In the genomic region with DNA sequence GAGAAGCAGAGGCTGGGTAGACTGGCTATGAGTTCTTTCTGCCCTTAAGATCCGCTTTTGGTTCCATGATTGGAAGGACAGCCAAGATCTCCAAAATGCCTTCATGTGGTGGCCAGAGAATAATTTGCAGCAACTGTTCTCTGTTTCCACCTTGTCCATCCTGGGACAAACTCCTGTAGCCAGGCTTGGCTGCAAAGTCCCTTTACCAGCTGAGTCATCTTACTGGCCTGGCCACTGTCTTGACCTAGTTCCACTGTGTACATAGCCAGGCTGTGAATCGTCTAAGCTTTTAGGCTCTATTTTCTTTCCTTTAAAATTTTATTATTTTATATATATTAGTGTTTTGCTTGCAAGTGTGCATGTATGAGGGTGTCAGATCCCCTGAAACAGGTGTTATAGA, we compare ENCODE assay signal across 17 mouse cellular contexts. TPM values are rescaled to one million over a fixed set of nuclear protein-coding genes. Genes with fewer than 3 reads are reported as not detected.
DNase-seq lines count a peak whose midpoint lies in the region; TF ChIP-seq lines count a peak whose summit lies in the region.
"Had no signal": no experiment of that assay in that cellular context is flagged by ENCODE, and none has a peak within 500 bp of the region (broad histone marks: within the 10 kb centered on the region; RNA-seq: fewer than 3 reads in every experiment).

No protein-coding gene starts in this region.

- peaks cover 3 to 6% of the 10 kb centered on the region in 2 experiments for H3K4me1 ChIP-seq in ES-E14 (ENCODE audit: control insufficient read depth in 2 of 2, insufficient read depth in 2 of 2, low read length in 2 of 2, poor library complexity in 1 of 2)

- H3K36me3 ChIP-seq in ES-E14 (ENCODE audit: control insufficient read depth, insufficient read depth, low read length, poor library complexity, severe bottlenecking): peaks cover 8% of the 10 kb centered on the region; the same call in 1 of the 2 replicates
- H3K36me3 ChIP-seq in myocyte (ENCODE audit: control insufficient read depth, insufficient read depth): no peaks in the 10 kb centered on the region
- H3K36me3 ChIP-seq: heart, embryonic 15.5 days had no signal

- no peaks in the 10 kb centered on the region for H3K27me3 ChIP-seq in myocyte (ENCODE audit: control insufficient read depth, insufficient read depth, insufficient read length)
- H3K27me3 ChIP-seq: forebrain, embryonic 13.5 days; heart, embryonic 15.5 days; hindbrain, embryonic 13.5 days had no signal

- H3ac ChIP-seq in myocyte (ENCODE audit: control insufficient read depth, insufficient read length): no peak overlapping the region

- H3K9me3 ChIP-seq in ES-E14 (ENCODE audit: control insufficient read depth, insufficient read depth, low read depth, low read length): no peaks in the 10 kb centered on the region

- intact Hi-C loops in left cerebral cortex, postnatal 14 days (cut with DNase I): no loop called here

- peak; percentile 57 for DNase-seq in gastrocnemius, adult 18-20 months (ENCODE audit: low spot score)
- DNase-seq in gastrocnemius, postnatal 25 days: no peak
- DNase-seq in 416B (ENCODE audit: low read depth): peak; percentile 26
- no peak for DNase-seq in ES-E14 (ENCODE audit: low read depth, low spot score)
- no peak for DNase-seq in testis, postnatal 10 days (ENCODE audit: low spot score)
- DNase-seq in left cerebral cortex, postnatal 14 days (ENCODE audit: low spot score in 2 of 2): no peak
- DNase-seq: forebrain, postnatal 0 days; heart, postnatal 14 days; kidney, adult 11 months had no signal

- H3K27ac ChIP-seq in ES-E14 (ENCODE audit: insufficient read depth, low read depth, low read length, poor library complexity, severe bottlenecking): no peak overlapping the region
- H3K27ac ChIP-seq: embryonic facial prominence, embryonic 10.5 days; forebrain, embryonic 13.5 days; heart, adult 2 months; heart, embryonic 15.5 days; hindbrain, embryonic 13.5 days; hindbrain, postnatal 0 days had no signal

- peaks cover 91% of the 10 kb centered on the region for H3K79me2 ChIP-seq in myocyte (ENCODE audit: control insufficient read depth, insufficient read depth)

- peak overlapping the region; percentile 55 for H3K4me2 ChIP-seq in myocyte (ENCODE audit: low read depth)
- H3K4me2 ChIP-seq: forebrain, embryonic 13.5 days; heart, embryonic 11.5 days; heart, embryonic 15.5 days; hindbrain, embryonic 13.5 days had no signal

- H3K9ac ChIP-seq in ES-E14 (ENCODE audit: insufficient read depth, low read depth, low read length, poor library complexity, severe bottlenecking): peak overlapping the region; percentile 25; the same call in 1 of the 2 replicates
- H3K9ac ChIP-seq: forebrain, embryonic 13.5 days; forebrain, postnatal 0 days; heart, embryonic 15.5 days; hindbrain, embryonic 13.5 days had no signal

- no peak overlapping the region for H3K4me3 ChIP-seq in ES-E14 (ENCODE audit: insufficient read depth in 1 of 2, low read depth in 1 of 2, low read length in 2 of 2, poor library complexity in 1 of 2, severe bottlenecking in 1 of 2)
- no peak overlapping the region for H3K4me3 ChIP-seq in myocyte
- H3K4me3 ChIP-seq: embryonic facial prominence, embryonic 10.5 days; forebrain, embryonic 13.5 days; heart, adult 2 months; heart, embryonic 15.5 days; hindbrain, embryonic 13.5 days had no signal

- in situ Hi-C loops in ES-E14 (cut with MboI; ENCODE audit: low sequenced_read_pairs in 2 of 2, unreplicated experiment in 2 of 2): no loop called here

- TF ChIP-seq POLR2A in myocyte (IDR thresholded peaks at IDR 0.05; ENCODE audit: insufficient read length, low read depth): no peak

TF ChIP-seq in ES-E14, 5 proteins besides CTCF, POLR2A, EP300 and RAD21:
- no peak for TF ChIP-seq HCFC1 (IDR thresholded peaks at IDR 0.05; ENCODE audit: borderline replicate concordance, insufficient read depth, low read length)
- TF ChIP-seq MAFK (IDR thresholded peaks at IDR 0.05; ENCODE audit: insufficient read depth, low read depth, low read length): no peak
- no peak for TF ChIP-seq ZC3H11A (IDR thresholded peaks at IDR 0.05; ENCODE audit: borderline replicate concordance, low read depth, low read length)
- TF ChIP-seq CHD2 (IDR thresholded peaks at IDR 0.05; ENCODE audit: low read depth, low read length): no peak
- TF ChIP-seq ZNF384 (IDR thresholded peaks at IDR 0.05; ENCODE audit: low read depth, low read length): no peak

TF ChIP-seq in myocyte, 11 proteins besides CTCF, POLR2A, EP300 and RAD21:
- TF ChIP-seq MYOD1 (IDR thresholded peaks at IDR 0.05; ENCODE audit: control insufficient read depth in 1 of 3, insufficient read length in 2 of 3, low read depth in 2 of 3) (no peak), SRF (IDR thresholded peaks at IDR 0.05; ENCODE audit: control insufficient read depth, insufficient read length, low read depth) (no peak), MAX (IDR thresholded peaks at IDR 0.05; ENCODE audit: low read depth) (no peak), USF1 (IDR thresholded peaks at IDR 0.05; ENCODE audit: low read depth) (no peak), POLR2AphosphoS2 (IDR thresholded peaks at IDR 0.05; ENCODE audit: insufficient read length, low read depth) (no peak)
TF ChIP-seq in myocyte: peak in this region for 0.

RNA-seq across cellular contexts. Expression of a gene that starts 3.7 kb away (rescaled TPM):
- total RNA-seq in gastrocnemius, adult 18-20 months (2021): 100 to 1,000 TPM; 110 to 128 TPM
- 10 to 100 TPM; 85.5 to 89.0 TPM for total RNA-seq in gastrocnemius, postnatal 25 days (2021)
- 41.1 and 41.6 TPM in 2 replicates for total RNA-seq in ES-E14 (2012; rRNA removed)
- polyA plus RNA-seq in myocyte (2012; fragmentation: generic; extraction: Trizol): 111 TPM
- 100 to 1,000 TPM in 1 of 2 experiments, 10 to 100 TPM in 1; 99.0 to 109 TPM for total RNA-seq in left cerebral cortex, postnatal 14 days (2021)

RNA-seq across cellular contexts. Expression of a gene that starts 3.8 kb away (rescaled TPM):
- 10 to 100 TPM; 26.0 to 28.9 TPM for total RNA-seq in gastrocnemius, adult 18-20 months (2021)
- 10 to 100 TPM; 21.8 to 21.9 TPM for total RNA-seq in gastrocnemius, postnatal 25 days (2021)
- total RNA-seq in ES-E14 (2012; rRNA removed): 18.1 and 24.4 TPM in 2 replicates
- polyA plus RNA-seq in myocyte (2012; fragmentation: generic; extraction: Trizol): 31.8 TPM
- total RNA-seq in left cerebral cortex, postnatal 14 days (2021): 10 to 100 TPM; 41.0 to 44.4 TPM

RNA-seq across cellular contexts. Expression of a gene that starts 11.4 kb away (rescaled TPM):
- total RNA-seq in gastrocnemius, adult 18-20 months (2021): not detected
- not detected for total RNA-seq in gastrocnemius, postnatal 25 days (2021)
- total RNA-seq in ES-E14 (2012; rRNA removed): 0.85 and 1.1 TPM in 2 replicates
- not detected for polyA plus RNA-seq in myocyte (2012; fragmentation: generic; extraction: Trizol)
- 1 to 10 TPM; 4.7 to 7.2 TPM for total RNA-seq in left cerebral cortex, postnatal 14 days (2021)

RNA-seq across cellular contexts. Expression of a gene that starts 20.3 kb away (rescaled TPM):
- 10 to 100 TPM; 28.1 to 35.8 TPM for total RNA-seq in gastrocnemius, adult 18-20 months (2021)
- total RNA-seq in gastrocnemius, postnatal 25 days (2021): 10 to 100 TPM; 26.4 to 29.6 TPM
- total RNA-seq in ES-E14 (2012; rRNA removed): 23.9 and 25.7 TPM in 2 replicates
- 59.9 TPM for polyA plus RNA-seq in myocyte (2012; fragmentation: generic; extraction: Trizol)
- total RNA-seq in left cerebral cortex, postnatal 14 days (2021): 10 to 100 TPM; 35.9 to 38.1 TPM

RNA-seq across cellular contexts. Expression of a gene that starts 20.7 kb away (rescaled TPM):
- total RNA-seq in gastrocnemius, adult 18-20 months (2021): not detected
- not detected for total RNA-seq in gastrocnemius, postnatal 25 days (2021)
- total RNA-seq in ES-E14 (2012; rRNA removed): 1.9 and 3.0 TPM in 2 replicates
- polyA plus RNA-seq in myocyte (2012; fragmentation: generic; extraction: Trizol): 0.08 TPM
- total RNA-seq in left cerebral cortex, postnatal 14 days (2021): 1 to 10 TPM; 1.0 to 1.4 TPM

Comparison
In these comparisons a context has a peak if more than half of its experiments do, and no peak if none do; other contexts are left out.
1. DNase-seq: peak in gastrocnemius, adult 18-20 months (single experiment) and 416B (single experiment); none in gastrocnemius, postnatal 25 days (single experiment), ES-E14 (single experiment), testis, postnatal 10 days (single experiment) and left cerebral cortex, postnatal 14 days (0 of 2).